Mouse (Mus musculus): ENCODE data around the gene Lcn4.

Lcn4 gene

DNA sequence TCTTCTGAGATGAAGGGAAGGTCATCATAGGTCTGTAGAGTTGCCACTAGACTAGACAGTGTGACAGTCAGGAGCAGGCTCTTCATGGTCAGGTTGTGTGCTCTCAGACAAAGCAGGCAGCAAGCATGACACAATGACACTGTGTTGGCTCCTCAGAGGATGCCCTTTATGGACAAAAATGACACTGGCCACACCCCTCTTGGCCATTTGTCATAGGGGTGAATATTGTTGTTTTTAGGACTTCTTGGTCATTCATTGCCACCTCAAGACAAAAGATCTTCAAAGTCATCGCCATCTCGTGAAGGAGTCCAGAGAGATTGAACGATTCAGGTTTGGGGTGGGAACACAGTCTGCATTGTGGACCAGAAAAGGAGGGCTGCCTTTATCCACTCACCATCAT is at the start of gene Lcn4:
Lcn4 (minus strand) TSS at position 101 of the 400 bp plus-strand sequence.
- DNase-seq (ENCODE audit: low spot score in 2 of 2) = no peak

DNA sequence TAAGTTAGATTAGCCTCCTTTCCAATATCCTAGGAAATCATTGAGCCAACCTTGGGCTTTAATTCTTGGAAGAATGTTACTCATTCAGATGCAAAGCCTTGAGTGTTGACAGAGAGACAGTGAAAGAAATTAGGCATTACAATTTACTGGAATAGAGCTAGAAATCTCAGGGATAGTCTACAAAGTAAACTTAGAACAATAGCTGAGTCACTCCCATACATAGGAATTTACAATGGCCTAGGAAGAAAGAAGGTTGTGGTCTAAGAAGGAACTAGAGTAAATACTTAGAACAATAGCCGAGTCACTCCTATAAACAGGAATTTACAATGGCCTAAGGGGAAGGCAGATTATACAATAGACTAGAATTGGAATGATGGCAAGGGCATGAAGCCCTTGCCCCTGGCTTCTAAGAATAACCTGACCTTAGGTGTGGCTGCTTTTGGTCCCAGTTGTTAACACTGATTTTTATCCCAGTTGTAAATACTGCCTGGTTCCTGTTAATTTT is 15.1 kb upstream of the Lcn4 start:
- no peak for DNase-seq (ENCODE audit: low spot score in 2 of 2)

GRCm38 (mm10) chr2:26668746-26669145 is 2.3 kb downstream of the Lcn4 start:
- peak; percentile 13 to 26 for DNase-seq (ENCODE audit: low spot score in 2 of 2)

DNA sequence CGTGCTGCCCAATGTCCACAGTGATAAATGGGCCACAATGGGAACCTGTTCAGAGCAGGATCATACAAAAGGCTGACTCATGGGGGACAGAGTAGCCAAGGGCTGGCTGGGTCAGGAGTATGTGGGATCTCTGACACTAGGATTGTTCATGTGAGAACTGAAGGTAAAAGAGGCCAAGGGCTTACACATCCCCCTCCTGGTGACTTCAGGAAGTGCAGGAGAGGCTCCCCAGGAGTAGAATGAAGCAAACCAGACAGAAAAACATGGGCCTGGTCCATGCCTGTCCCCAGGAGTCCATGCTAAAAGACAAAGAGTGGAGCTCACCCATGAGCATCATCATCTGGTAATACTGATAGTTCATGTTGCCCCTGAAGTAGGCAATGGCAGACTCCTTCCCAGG is 7.5 kb downstream of the Lcn4 start:
- peak in 1 of 2 experiments; percentile 20 for DNase-seq (ENCODE audit: low spot score in 2 of 2)

GRCm38 (mm10) chr2:26663112-26663511 is 8.0 kb downstream of the Lcn4 start:
- DNase-seq (ENCODE audit: low spot score in 2 of 2) = no peak

DNA sequence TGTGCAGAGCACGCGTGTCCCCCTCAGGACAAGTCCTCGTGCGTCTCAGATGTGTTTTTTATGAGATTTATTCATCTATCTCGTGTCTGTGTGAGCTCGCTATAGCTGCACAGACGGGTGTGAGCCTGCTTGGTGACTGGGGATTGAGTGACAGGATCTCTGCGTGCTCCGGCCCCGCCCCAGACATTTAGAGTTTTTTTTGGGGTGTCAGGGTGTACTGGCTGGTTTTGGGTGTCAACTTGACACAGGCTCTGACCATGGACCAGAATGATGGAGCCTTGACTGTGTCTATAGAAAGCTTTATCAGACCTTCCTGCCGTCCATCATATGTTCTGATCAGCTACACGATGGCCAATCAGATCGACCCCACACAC is 8.6 kb downstream of the Lcn4 start:
- DNase-seq (ENCODE audit: low spot score in 2 of 2) = no peak

DNA sequence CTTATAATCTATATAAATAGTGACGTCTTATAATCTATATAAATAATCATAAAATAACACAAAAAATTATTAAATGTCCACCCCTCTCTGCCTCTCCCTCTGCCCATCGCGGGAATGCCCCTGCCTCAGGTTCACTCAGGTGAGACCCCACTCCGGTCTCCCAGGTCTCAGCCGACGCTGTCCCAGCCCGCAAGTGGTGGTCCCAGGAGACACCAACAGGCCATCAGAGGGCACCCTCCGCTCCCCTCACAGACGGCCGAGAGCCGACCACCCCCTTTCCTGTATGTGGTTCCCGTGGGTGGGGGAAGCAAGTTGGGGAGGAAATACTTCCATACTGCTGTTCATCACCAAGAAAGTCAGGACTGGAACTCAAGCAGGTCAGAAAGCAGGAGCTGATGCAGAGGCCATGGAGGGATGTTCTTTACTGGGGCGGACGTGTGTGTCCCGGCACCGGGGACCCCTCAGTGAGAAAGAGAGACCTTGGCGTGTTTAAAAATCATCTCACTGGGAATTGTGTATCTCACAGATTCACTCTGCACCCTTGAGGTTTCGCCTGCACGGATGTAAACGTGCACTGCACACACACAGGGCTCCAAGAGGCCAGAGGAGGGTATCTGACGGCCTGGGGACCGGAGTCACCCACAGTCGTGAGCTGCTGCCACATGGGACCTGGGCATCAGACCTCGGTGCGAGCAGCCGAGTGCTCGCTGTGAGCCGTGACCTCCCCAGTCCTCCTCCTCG is 9.1 kb downstream of the Lcn4 start:
- DNase-seq (ENCODE audit: low spot score in 2 of 2) = no peak

DNA sequence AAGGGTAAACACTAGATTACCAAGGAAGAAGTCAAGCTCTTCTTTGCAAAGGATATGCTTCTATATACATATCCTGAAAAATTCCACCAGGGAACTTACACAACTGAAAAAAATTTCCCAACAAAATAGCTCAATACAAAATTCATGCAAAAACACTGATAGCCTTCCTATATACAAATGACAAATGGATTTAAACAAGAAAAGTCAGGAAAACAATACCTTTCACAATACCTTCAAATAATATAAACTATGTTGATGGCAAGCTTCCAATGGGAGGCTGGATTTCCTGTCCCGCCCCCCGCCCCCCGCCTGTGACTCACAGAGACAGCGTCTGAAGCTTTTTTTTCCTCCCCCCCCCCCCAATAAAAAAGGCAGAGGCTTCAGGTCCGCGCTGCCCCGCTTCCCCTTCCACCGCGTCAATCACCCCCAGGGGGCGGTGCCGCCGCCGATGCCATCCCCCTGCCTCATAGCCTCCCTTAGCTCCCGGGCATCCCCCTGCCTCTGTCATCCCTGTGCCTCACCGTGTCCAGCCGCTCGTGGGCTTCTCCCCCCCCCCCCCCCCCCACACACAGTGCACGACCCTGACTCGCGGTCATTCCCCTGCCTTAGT is 9.8 kb downstream of the Lcn4 start:
- no peak for DNase-seq (ENCODE audit: low spot score in 2 of 2)

GRCm38 (mm10) chr2:26657426-26657825 is 13.7 kb downstream of the Lcn4 start:
- no peak for DNase-seq (ENCODE audit: low spot score in 2 of 2)

- DNase-seq (ENCODE audit: low spot score in 2 of 2) = no peak
Measured at GRCm38 (mm10) chr2:26654687-26655086, 16.4 kb downstream of the Lcn4 start.

GRCm38 (mm10) chr2:26646643-26647293 is 24.3 kb downstream of the Lcn4 start:
- peak; percentile 68 to 75 for DNase-seq (ENCODE audit: low spot score in 2 of 2)

DNA sequence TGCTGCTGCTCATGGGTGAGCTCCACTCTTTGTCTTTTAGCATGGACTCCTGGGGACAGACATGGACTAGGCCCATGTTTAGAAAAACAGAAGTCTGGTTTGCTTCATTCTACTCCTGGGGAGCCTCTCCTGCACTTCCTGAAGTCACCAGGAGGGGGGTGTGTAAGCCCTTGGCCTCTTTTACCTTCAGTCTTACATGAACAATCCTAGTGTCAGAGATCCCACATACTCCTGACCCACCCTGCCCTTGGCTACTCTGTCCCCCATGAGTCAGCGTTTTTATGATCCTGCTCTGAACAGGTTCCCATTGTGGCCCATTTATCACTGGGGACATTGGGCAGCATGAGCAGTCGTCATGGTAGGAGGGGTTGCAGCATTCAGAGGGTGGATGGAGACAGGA is 27.1 kb downstream of the Lcn4 start:
- peak in 1 of 2 experiments; percentile 37 for DNase-seq (ENCODE audit: low spot score in 2 of 2)

DNA sequence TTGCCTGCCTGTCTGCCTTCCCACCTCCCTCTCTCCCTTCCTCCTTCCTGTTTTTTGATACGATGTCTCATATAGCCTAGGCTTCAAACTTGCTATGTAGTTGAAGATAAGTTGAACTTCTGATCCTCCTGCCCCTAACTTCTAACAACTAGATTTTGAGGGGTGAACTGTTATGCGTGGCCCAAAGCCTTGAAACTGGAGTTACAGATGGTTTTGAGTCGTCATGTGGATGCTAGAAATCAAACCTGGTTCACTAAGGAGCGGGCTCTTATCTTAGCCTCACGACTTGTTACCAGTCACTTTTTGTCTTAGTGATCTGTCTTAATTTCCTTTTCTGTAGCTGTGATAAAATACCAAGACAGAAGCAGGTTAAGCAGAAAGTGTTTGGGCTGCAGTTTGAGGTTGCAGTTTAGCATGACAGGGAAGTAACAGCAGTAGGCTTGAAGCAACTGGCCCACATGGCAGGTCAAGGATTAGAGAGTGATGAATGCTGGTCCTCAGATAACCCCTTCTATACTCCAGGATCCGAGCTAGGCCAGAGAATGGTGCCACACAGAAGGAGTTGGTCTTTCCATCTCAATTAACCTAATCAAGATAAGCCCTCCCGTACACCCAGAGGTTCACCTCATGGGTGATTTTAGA is 30.0 kb downstream of the Lcn4 start:
- DNase-seq (ENCODE audit: low spot score in 2 of 2) = no peak

DNA sequence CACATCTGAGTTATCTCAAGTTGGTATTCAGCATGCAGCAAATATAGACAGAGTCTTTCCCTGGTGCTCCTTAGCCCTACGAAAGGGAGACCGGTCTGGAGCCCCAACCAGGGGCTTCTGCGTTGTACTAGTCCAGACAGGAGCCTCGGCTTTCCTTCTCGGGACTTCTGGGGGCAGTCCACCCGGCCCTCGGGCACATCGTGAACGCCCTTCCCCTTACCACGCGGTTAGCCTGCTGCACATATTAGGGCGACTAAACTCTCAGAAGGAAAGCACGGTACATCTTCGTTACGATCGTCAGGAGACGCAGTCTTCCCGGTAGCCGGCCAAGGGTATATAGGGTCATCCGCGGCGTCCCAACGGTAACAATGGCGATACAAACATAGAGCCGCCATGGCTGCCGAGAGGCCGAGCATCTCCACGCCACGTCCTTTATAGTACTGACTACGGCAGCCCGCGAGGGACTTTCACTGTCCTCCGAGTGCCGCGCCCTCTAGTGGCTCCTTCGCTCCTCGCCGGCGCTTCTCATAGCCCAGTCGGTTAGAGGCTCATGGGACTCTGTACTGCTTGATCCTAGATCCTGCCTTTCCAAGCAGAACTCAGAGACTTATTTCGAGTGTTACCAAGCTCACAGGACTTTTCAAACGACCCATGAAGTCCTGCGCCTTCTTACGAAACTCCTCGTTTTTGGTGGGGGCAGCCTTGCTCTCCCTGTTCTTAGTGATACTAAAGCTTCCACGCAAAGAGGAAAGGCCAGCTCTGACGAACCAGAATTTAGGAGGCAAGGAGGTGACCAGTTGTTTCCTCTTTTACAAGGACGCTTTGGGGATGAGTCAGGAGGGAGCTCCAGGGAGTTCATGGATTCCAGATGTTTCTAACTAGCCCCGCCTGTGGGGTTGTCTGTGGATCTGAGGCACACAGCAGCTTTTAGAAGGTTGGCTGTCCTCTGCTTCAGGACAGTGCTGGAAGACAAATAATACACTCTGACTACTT is 30.9 kb downstream of the Lcn4 start:
- DNase-seq (ENCODE audit: low spot score in 2 of 2) = peak; percentile 89 to 92

DNA sequence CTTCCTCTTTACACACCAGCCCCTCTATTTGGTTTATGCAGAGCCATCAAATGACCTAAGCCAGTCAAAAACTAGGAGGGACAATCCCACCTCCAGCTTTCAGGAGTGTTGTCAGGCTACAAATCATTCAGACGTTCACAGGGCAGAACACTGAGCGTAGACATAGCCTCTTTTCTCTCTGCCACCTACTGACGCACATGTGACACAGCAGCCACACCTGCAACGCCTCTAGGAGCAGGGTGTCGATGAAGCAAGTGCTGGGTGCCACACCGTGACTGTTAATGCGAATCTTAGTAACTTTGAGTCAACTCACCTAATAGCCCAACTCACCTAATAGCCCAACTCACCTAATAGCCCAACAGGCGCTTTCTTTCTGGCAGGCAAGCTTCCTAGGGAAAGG is 32.0 kb downstream of the Lcn4 start:
- DNase-seq (ENCODE audit: low spot score in 2 of 2) = peak; percentile 69 to 70

DNA sequence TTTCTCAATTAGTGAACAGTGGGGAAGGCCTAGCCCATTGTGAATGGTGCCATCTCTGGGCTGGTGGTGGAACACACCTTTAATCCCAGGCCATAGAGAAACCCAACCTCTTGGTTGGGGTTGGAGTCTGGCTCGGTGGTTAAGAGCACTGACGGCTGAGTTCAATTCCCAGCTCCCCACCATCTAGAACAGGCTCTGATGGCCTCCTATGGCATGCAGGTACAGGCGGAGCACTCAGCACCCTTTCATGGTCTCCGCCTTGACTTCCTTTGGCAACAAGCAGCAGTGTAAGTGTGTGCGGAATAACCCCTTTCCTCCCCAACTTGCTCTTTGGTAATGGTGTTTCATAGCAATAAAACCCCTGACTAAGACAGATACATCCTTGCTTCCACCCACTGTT is 32.5 kb downstream of the Lcn4 start:
- DNase-seq (ENCODE audit: low spot score in 2 of 2) = no peak

DNA sequence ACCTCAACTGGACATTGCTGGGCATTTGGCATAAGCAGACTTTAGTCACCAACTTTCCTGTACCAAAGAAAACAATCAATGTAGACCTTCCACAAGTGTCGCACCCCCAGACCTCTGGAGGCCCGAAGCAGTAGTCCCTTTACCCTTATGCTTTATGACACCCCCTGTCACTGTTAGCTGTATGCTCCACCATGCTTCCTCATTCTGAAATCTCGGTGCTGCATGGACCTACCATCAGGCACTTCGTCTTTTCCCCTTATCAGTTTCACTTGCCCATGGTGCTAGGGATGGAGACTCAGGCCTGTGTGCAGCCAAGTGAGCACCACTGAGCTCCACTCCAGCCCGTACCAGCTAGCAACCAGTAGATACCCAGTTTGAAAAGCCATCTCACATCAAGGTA is 33.0 kb downstream of the Lcn4 start:
- no peak for DNase-seq (ENCODE audit: low spot score in 2 of 2)

- DNase-seq (ENCODE audit: low spot score in 2 of 2) = no peak
Measured at GRCm38 (mm10) chr2:26637316-26637932, 33.7 kb downstream of the Lcn4 start.

GRCm38 (mm10) chr2:26636325-26636635 is 34.8 kb downstream of the Lcn4 start:
- DNase-seq (ENCODE audit: low spot score in 2 of 2) = no peak

DNA sequence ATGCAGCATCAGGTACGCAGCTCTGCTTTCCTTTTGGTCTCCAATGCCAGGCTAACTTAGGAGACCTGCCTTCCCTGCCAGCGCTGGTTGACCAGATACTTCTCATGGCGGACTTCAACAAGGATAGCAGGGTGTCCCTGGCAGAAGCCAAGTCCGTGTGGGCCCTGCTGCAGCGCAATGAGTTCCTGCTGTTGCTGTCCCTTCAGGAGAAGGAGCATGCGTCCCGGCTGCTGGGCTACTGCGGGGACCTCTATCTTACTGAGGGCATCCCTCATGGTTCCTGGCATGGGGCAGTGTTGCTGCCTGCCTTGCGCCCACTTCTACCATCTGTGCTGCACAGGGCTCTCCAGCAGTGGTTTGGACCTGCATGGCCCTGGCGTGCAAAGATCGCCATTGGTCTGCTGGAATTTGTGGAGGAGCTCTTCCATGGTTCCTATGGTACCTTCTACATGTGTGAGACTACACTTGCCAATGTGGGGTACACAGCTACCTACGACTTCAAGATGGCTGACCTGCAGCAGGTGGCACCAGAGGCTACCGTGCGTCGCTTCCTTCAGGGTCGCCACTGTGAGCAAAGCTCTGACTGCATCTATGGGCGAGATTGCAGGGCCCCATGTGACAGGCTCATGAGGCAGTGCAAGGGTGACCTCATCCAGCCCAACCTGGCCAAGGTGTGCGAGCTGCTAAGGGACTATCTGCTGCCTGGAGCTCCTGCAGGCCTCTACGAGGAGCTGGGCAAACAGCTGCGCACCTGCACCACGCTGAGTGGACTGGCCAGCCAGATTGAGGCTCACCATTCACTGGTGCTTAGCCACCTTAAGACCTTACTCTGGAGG is 35.4 kb downstream of the Lcn4 start:
- DNase-seq (ENCODE audit: low spot score in 2 of 2) = no peak
